Mouse (Mus musculus): ENCODE data around the gene Gm10197.

DNA sequence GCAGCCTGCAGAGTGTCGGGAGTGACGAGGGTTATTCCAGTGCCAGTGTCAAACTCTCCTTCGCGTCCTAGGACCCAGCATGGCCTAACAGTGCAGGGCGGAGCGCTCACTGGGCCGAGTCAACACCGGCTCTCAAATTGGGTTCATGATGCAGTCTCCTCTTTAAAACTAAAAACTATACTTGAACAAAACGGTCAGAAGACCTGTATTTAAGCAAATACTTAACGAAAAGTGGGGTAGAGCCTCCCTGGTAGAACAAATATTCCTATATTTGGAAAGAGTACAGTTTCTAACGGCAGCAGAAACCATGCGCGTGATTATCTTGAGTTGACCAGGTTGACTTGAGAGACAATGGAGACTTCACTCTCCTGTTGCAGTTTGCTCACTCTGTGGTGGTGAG is at the start of gene Gm10197:
- TF ChIP-seq POLR2A (IDR thresholded peaks at IDR 0.05; ENCODE audit: low read depth, low read length) (no peak), CTCF (conservative IDR thresholded peaks at IDR 0.05; ENCODE audit: insufficient read depth, insufficient read length, low read depth, low read length) (no peak)
